Mouse (Mus musculus): Measurements from ENCODE around the gene Mad1l1. TPM values are rescaled to one million over a fixed set of nuclear protein-coding genes. Genes with fewer than 3 reads are reported as not detected.

Mad1l1 gene
- polyA plus RNA-seq, 1 experiment: 22.6 TPM

DNA sequence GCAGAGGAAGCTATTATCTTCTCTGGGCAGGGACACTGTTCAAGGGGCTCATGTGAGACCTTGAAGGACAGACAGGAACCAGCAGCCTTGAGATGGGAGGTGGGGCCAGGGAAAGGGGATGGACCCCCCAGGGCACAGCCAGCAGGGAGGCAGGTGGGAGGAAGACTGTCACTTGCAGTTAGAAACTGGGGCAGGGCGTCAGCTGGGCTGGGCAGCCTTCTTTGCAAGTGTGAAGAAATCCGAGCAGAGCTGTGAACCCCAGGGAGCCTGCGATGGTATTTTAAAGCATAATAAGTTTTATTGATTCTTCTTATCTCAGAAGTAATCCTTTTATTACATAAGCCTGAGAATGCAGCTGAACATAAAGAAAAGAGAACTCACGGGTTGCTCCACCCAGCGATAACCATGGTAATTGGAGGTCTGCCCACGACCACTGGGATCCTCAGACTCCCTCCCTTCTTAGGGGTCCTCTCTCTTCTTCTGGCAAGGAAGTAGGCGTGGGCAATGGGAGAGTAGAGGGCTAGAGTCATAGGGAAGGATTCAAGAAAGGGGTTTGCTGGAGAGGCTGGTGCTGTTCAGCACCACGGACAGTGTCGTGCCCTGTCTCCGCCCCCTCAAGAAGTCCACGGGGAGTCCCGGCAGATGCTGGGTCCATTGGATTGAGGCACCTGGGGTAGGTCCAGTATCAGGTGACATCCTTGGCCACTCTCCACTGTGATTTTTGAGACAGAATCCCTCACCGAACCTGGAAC is 342.7 kb downstream of the Mad1l1 start:
- H3K4me1 ChIP-seq (ENCODE audit: control insufficient read depth, insufficient read depth, low read length): no peaks in the 10 kb centered on the region

DNA sequence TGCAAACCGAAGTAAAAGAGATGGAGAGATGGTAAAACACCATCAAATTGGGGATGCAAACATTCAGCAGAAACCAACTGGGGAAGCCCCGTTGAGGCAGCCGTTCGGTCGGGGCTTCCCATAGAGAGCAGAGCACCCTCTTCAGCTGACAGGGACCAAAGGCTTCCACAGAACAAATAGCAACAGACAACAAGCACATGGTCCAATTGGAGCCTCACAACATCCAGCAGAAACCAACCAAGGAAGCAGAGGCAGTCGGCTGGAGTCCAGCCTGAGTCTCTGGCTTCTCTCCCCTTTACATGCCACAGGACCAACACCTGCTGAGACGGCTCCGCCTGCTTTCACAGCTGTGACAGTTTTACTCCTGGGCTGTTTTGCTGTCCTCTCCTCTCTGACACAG is 343.9 kb downstream of the Mad1l1 start:
- no peak for TF ChIP-seq POLR2A (IDR thresholded peaks at IDR 0.05; ENCODE audit: low read depth, low read length)
- no peak for TF ChIP-seq CTCF (IDR thresholded peaks at IDR 0.05; ENCODE audit: borderline replicate concordance, insufficient read depth, low read length)
- no peaks in the 10 kb centered on the region for H3K4me1 ChIP-seq (ENCODE audit: control insufficient read depth, insufficient read depth, low read length)
- no peak overlapping the region for H3K4me3 ChIP-seq (ENCODE audit: insufficient read depth, low read length)
- H3K27ac ChIP-seq (ENCODE audit: insufficient read depth, low read length): no peak overlapping the region

More for the DNA sequence above, 342.7 kb downstream of the Mad1l1 start:
- Histone ChIP-seq H3K27ac (ENCODE audit: insufficient read depth, low read length) (no peak overlapping the region), H3K4me3 (ENCODE audit: insufficient read depth, low read length) (no peak overlapping the region)
- TF ChIP-seq POLR2A (IDR thresholded peaks at IDR 0.05; ENCODE audit: low read depth, low read length): no peak
- no peak for TF ChIP-seq CTCF (IDR thresholded peaks at IDR 0.05; ENCODE audit: borderline replicate concordance, insufficient read depth, low read length)

GRCm38 (mm10) chr5:139976584-139976983 is 344.8 kb downstream of the Mad1l1 start:
- Histone ChIP-seq H3K4me1 (ENCODE audit: control insufficient read depth, insufficient read depth, low read length) (no peaks in the 10 kb centered on the region), H3K27ac (ENCODE audit: insufficient read depth, low read length) (no peak overlapping the region), H3K4me3 (ENCODE audit: insufficient read depth, low read length) (no peak overlapping the region)
- TF ChIP-seq CTCF (IDR thresholded peaks at IDR 0.05; ENCODE audit: borderline replicate concordance, insufficient read depth, low read length): no peak
- TF ChIP-seq POLR2A (IDR thresholded peaks at IDR 0.05; ENCODE audit: low read depth, low read length): no peak

DNA sequence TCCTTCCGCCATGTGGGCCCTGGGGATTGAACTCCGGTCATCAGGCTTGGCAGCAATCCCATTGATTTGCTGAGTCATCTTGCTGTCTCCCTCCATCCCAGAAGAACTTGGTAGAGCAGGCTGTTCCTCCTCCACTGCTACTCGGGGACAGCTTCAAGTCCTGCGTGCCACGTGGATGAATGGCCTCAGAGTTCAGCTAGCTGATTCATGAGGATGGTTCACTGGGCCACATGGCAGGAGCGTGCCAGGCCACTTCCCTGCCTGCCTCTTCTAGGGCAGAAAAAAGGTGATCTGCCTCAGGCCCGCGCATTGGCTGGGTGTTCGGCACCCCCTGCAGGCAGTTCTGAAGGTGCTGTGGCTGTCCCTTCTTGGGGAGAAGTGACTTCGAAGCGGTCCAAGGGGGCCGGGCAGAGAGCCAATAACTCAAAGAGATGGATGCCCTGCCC is 351.1 kb downstream of the Mad1l1 start:
- TF ChIP-seq POLR2A (IDR thresholded peaks at IDR 0.05; ENCODE audit: low read depth, low read length) (no peak), CTCF (IDR thresholded peaks at IDR 0.05; ENCODE audit: borderline replicate concordance, insufficient read depth, low read length) (0 out of 2 replicates have a peak, but pooled peaks have one; percentile 23)
- Histone ChIP-seq H3K27ac (ENCODE audit: insufficient read depth, low read length) (no peak overlapping the region), H3K4me1 (ENCODE audit: control insufficient read depth, insufficient read depth, low read length) (no peaks in the 10 kb centered on the region)

DNA sequence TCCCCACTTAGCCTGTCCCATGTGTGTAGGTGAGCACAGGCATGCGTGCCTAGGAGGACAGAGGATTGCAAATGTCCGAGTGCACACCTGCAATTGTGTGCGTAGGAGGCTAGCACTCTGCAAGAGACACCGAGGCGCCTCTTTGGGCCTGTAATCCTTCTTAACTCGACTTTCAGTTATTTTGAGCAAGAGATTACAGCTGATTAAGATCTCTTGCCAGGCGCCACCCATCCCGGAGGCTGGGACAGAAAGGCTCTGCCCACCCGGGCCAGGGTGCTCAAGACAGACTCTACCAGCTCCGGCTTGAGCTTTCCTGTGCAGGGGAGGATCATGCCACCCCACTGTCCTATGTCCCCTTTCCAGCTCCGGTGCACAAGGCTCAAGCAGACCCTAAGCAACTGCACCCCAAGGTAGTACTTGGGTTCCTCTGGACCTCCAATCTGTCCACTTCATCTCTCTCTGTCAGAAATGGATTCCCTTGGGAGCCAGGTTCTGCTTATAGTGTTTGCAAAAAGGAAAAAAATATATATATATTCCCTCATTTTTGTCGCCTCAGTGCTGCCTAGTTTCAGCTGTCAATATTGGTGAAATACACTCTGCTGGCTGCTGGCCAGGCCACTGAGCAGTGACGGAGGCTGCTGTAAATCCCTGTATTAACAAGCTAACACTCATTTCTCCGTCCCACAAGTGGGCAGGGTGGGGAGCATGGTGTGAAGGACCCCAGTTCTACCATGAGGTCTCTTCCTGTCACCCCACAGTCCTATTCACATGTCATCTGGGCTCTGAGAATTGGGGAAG is 352.0 kb downstream of the Mad1l1 start:
- TF ChIP-seq POLR2A (IDR thresholded peaks at IDR 0.05; ENCODE audit: low read depth, low read length) (no peak), CTCF (IDR thresholded peaks at IDR 0.05; ENCODE audit: borderline replicate concordance, insufficient read depth, low read length) (no peak)
- Histone ChIP-seq H3K4me1 (ENCODE audit: control insufficient read depth, insufficient read depth, low read length) (no peaks in the 10 kb centered on the region), H3K27ac (ENCODE audit: insufficient read depth, low read length) (no peak overlapping the region), H3K4me3 (ENCODE audit: insufficient read depth, low read length) (no peak overlapping the region)

More for the DNA sequence above, 351.1 kb downstream of the Mad1l1 start:
- no peak overlapping the region for H3K4me3 ChIP-seq (ENCODE audit: insufficient read depth, low read length)

DNA sequence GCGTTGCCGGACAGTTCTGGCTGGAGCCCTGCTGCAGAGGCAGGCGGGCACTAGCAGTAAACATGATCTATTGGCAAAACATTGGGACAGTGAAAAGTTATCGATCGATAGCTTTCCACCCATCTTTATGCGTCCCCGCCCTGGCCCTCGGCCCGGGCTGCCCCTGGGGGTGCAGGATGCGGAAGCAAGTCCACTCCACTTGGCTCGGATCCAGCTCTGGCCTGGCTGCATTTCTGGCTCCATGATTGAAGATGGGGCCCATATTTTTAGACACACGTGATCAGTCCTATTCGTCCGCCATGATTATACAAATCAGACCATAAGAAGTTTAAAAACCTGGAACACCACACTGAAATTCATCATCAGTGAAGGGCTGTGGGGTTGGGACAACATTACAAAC is 355.8 kb downstream of the Mad1l1 start:
- TF ChIP-seq CTCF (IDR thresholded peaks at IDR 0.05; ENCODE audit: borderline replicate concordance, insufficient read depth, low read length) (no peak), POLR2A (IDR thresholded peaks at IDR 0.05; ENCODE audit: low read depth, low read length) (no peak)
- Histone ChIP-seq H3K4me3 (ENCODE audit: insufficient read depth, low read length) (no peak overlapping the region), H3K27ac (ENCODE audit: insufficient read depth, low read length) (no peak overlapping the region), H3K4me1 (ENCODE audit: control insufficient read depth, insufficient read depth, low read length) (no peaks in the 10 kb centered on the region)

DNA sequence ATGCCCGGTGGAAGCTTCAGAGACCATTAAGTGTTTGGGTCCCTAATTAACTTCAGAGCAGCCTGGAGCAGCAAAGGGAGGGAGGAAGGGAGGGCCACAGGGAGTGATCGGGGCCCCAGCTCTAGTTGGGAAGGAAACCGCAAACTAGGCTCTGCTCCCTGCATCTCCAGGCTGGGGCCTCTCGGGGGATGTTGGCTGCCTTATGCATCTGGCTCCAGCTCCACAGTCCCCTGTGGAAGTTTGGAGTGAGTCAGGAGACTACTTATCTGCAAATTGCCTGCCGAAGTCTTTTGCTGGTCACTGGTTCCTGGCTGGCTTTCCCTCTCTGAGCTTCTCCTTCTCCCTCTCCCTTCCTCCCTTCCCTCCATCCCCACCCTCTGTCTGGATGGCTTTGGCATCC is 357.0 kb downstream of the Mad1l1 start:
- H3K4me3 ChIP-seq (ENCODE audit: insufficient read depth, low read length): no peak overlapping the region
- H3K4me1 ChIP-seq (ENCODE audit: control insufficient read depth, insufficient read depth, low read length): no peaks in the 10 kb centered on the region
- no peak overlapping the region for H3K27ac ChIP-seq (ENCODE audit: insufficient read depth, low read length)
- TF ChIP-seq POLR2A (IDR thresholded peaks at IDR 0.05; ENCODE audit: low read depth, low read length) (no peak), CTCF (IDR thresholded peaks at IDR 0.05; ENCODE audit: borderline replicate concordance, insufficient read depth, low read length) (no peak)

DNA sequence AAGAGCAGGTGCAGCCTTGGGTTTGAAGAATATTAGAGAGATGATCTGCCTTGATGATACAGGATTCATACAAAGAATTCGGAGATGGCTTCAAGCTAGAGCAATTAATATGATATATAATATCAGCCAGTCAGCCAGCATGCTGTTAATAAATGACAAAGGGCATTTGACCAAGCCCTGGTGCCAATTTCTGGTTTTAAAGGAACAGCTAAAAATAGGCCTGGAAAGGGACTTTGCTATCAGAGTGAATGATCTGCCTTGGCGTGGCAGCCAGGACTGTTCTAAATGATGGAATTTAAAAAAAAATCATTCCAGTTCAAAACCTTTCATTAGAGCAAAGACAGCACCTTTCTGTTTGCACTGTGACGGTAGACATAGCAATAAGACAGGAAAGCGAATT is 361.6 kb downstream of the Mad1l1 start:
- Histone ChIP-seq H3K4me3 (ENCODE audit: insufficient read depth, low read length) (no peak overlapping the region), H3K27ac (ENCODE audit: insufficient read depth, low read length) (no peak overlapping the region), H3K4me1 (ENCODE audit: control insufficient read depth, insufficient read depth, low read length) (no peaks in the 10 kb centered on the region)
- TF ChIP-seq POLR2A (IDR thresholded peaks at IDR 0.05; ENCODE audit: low read depth, low read length): no peak
- no peak for TF ChIP-seq CTCF (IDR thresholded peaks at IDR 0.05; ENCODE audit: borderline replicate concordance, insufficient read depth, low read length)

Other genes starting within 250 kb of the Mad1l1 start
- gene Nudt1, start 104 bp upstream of the Mad1l1 start, polyA plus RNA-seq (2011; ENCODE audit: insufficient read length, low read depth, missing spikeins): 13.2 and 13.8 TPM in 2 replicates
- 5.1 and 8.3 TPM in 2 replicates for gene Mrm2, start 10.3 kb upstream of the Mad1l1 start, polyA plus RNA-seq (2011; ENCODE audit: insufficient read length, low read depth, missing spikeins)
- gene Snx8, start 67.7 kb upstream of the Mad1l1 start, polyA plus RNA-seq (2011; ENCODE audit: insufficient read length, low read depth, missing spikeins): 15.2 and 16.4 TPM in 2 replicates
- 149 and 201 TPM in 2 replicates for gene Eif3b, start 97.8 kb upstream of the Mad1l1 start, polyA plus RNA-seq (2011; ENCODE audit: insufficient read length, low read depth, missing spikeins)
- gene Gm4869, start 124.1 kb upstream of the Mad1l1 start, polyA plus RNA-seq (2011; ENCODE audit: insufficient read length, low read depth, missing spikeins): not detected in 2 replicates
- 31.6 and 66.5 TPM in 2 replicates for gene Chst12, start 184.0 kb upstream of the Mad1l1 start, polyA plus RNA-seq (2011; ENCODE audit: insufficient read length, low read depth, missing spikeins)
- gene Grifin, start 243.5 kb upstream of the Mad1l1 start, polyA plus RNA-seq (2011; ENCODE audit: insufficient read length, low read depth, missing spikeins): not detected in 2 replicates

All from embryonic fibroblast, embryonic 13.5 days (primary cell).